Mouse (Mus musculus): ENCODE measurements at regions not wholly inside any gene's neighbourhood (a gene's known extent, or its start where the extent isn't known, plus 50 kb on each side); places are given as distances from the start of the nearest gene placed in this dataset.
A peak's percentile ranks its signal among the peaks of the same experiment; 100 is the strongest.

DNA sequence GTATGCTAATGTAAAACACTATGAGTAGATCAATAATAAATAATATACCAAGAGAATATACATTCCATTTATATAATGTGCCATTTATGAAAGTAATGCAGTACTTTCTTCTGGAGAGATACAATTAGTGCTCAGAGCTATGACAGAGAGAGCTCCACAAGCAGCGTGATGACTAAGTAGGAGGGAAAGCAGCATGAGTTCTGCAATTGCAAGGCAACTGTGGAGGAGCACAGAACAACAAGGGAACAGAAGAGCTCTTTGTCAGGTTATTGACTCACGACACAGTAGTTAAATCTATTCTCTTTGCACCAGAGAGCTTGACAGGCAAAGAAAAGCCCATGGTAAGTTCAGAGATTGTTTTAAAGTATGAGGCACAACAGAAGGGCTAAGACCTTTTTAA is 115.0 kb upstream of the Gnpda2 start:
- H3K9ac ChIP-seq (ENCODE audit: low read depth, low read length): no peak overlapping the region
- 9% methylated on average over 2 of the region's 2 CpGs for WGBS
- no peak for ATAC-seq
- no peaks in the 10 kb centered on the region for H3K9me3 ChIP-seq (replicated peaks; ENCODE audit: control insufficient read depth, low read length, poor library complexity, severe bottlenecking)
- H3K27ac ChIP-seq (ENCODE audit: low read length): no peak overlapping the region
- H3K27me3 ChIP-seq (ENCODE audit: control insufficient read depth, insufficient read depth, low read depth, low read length): no peaks in the 10 kb centered on the region
- H3K4me2 ChIP-seq (ENCODE audit: low read length): no peak overlapping the region
- no peaks in the 10 kb centered on the region for H3K36me3 ChIP-seq (ENCODE audit: control insufficient read depth, insufficient read depth, low read length)
- H3K4me3 ChIP-seq (ENCODE audit: low read depth, low read length): no peak overlapping the region
- H3K4me1 ChIP-seq (ENCODE audit: control insufficient read depth, insufficient read depth, low read length): no peaks in the 10 kb centered on the region; the same call in 1 of the 2 replicates

DNA sequence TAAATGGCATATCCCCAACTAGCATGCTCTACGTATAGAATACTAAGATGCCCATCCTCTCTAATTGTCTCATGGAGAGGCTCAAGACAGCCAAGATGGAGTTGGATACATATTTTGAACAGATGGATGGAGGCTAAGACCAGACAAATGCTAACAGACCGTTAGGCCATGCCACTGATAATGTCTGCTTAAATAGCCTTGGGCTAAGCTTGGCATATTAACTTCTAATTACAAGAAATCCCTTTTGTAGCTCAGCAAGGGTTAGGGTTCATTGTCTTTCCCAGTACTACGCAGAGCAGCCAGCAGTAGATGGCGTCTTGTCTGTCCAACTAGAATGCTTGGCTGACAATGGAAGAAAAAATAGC is 113.0 kb upstream of the Gnpda2 start:
- Histone ChIP-seq H3K4me2 (ENCODE audit: low read length) (no peak overlapping the region), H3K9me3 (replicated peaks; ENCODE audit: control insufficient read depth, low read length, poor library complexity, severe bottlenecking) (no peaks in the 10 kb centered on the region), H3K36me3 (ENCODE audit: control insufficient read depth, insufficient read depth, low read length) (no peaks in the 10 kb centered on the region), H3K4me3 (ENCODE audit: low read depth, low read length) (no peak overlapping the region), H3K9ac (ENCODE audit: low read depth, low read length) (no peak overlapping the region), H3K27me3 (ENCODE audit: control insufficient read depth, insufficient read depth, low read depth, low read length) (no peaks in the 10 kb centered on the region), H3K4me1 (ENCODE audit: control insufficient read depth, insufficient read depth, low read length) (no peaks in the 10 kb centered on the region; the same call in 1 of the 2 replicates), H3K27ac (ENCODE audit: low read length) (no peak overlapping the region)
- 0 out of 2 replicates have a peak, but pooled peaks have one; percentile 28 for ATAC-seq
- 50% methylated on average over 4 of the region's 4 CpGs for WGBS

DNA sequence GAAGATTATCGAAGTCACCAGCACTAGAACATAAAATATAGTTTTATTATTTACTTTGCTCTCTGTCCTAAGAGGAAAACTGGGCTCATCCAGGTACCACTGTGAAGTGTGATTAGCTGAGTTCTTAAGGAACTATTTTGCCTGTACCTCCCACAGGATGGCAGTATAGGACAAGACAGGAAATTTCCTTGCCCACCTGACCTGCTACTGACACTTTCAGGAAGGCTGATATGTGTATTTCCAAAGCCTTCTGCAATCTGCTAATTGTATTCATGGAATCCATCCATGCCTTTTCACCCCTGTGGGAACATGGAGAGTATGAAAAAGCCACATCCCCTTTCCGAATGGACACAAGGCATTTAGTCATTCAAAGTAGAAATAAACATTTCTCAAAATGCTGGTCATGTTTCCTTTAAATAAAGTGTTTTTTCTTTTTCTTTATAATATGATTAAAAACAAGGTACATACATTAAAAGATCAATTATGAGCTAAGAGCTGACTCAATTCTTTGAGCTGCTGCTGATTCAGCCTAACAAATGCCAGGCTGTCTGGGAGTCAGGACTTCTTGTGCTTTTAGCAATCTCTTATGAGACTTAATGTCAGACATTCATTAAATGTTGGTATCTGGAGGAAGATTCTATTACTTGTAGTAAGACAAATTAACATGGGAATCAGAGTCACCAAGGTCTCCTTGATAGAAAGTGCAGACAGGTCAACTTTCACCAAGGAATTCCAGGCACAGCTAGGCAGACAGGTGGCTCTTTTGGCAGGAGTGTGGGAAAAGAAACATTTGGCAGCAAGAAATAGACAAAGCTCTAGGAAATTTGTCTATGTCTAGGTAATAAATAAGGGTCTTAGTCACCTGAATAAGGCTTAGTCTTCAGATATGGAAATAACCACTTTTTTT is 112.4 kb upstream of the Gnpda2 start:
- Histone ChIP-seq H3K27ac (ENCODE audit: low read length) (no peak overlapping the region), H3K9ac (ENCODE audit: low read depth, low read length) (no peak overlapping the region), H3K4me3 (ENCODE audit: low read depth, low read length) (no peak overlapping the region), H3K36me3 (ENCODE audit: control insufficient read depth, insufficient read depth, low read length) (no peaks in the 10 kb centered on the region), H3K9me3 (replicated peaks; ENCODE audit: control insufficient read depth, low read length, poor library complexity, severe bottlenecking) (no peaks in the 10 kb centered on the region), H3K4me2 (ENCODE audit: low read length) (no peak overlapping the region), H3K27me3 (ENCODE audit: control insufficient read depth, insufficient read depth, low read depth, low read length) (no peaks in the 10 kb centered on the region), H3K4me1 (ENCODE audit: control insufficient read depth, insufficient read depth, low read length) (no peaks in the 10 kb centered on the region; the same call in 1 of the 2 replicates)
- 46% methylated on average over 2 of the region's 2 CpGs for WGBS
- ATAC-seq: peak; percentile 86

DNA sequence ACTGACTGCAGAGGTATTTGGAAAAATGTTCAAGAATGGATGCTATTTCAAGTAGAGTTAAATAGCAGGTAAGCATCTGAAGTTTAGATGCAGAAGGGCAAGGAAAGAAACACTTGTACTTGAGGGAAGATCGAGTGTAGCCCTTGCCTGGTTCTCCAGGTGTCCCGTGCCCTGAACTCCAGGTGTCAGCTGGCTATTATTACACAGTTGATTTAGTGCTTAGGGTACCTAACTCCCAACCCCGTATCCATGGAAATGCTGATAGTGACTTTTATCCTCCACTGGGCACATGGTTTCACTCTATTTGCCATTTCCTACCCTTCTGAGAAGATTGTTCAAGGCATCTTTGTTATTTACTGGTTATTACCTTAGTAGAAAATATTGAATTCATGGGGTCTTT is 86.6 kb upstream of the Gnpda2 start:
- no peaks in the 10 kb centered on the region for H3K36me3 ChIP-seq (ENCODE audit: control insufficient read depth, insufficient read depth, low read length)
- WGBS: 78% methylated on average over 3 of the region's 3 CpGs
- H3K9me3 ChIP-seq (replicated peaks; ENCODE audit: control insufficient read depth, low read length, poor library complexity, severe bottlenecking): no peaks in the 10 kb centered on the region
- no peak overlapping the region for H3K9ac ChIP-seq (ENCODE audit: low read depth, low read length)
- no peak overlapping the region for H3K27ac ChIP-seq (ENCODE audit: low read length)
- H3K4me3 ChIP-seq (ENCODE audit: low read depth, low read length): no peak overlapping the region
- ATAC-seq: no peak
- H3K4me1 ChIP-seq (ENCODE audit: control insufficient read depth, insufficient read depth, low read length): no peaks in the 10 kb centered on the region
- H3K27me3 ChIP-seq (ENCODE audit: control insufficient read depth, insufficient read depth, low read depth, low read length): no peaks in the 10 kb centered on the region
- no peak overlapping the region for H3K4me2 ChIP-seq (ENCODE audit: low read length)

DNA sequence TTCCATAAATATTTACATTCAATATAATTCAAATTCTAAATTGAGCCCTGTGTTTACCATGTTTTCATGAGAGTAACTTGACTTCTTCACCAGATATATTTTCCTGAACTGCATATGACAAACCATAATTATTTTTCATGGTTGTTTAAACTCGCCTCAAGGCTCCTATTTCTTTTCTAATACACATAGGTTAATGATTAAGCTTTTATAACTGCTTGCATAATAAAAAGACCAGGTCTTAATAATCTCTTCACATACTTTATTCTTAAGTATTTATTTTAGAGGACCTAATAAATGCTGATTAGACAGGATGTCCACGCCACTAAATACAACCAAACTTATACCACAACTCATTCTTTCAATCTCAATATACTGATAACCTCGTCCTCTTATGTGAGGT is 86.1 kb upstream of the Gnpda2 start:
- WGBS: 84% methylated on average over 3 of the region's 3 CpGs
- Histone ChIP-seq H3K4me2 (ENCODE audit: low read length) (no peak overlapping the region), H3K36me3 (ENCODE audit: control insufficient read depth, insufficient read depth, low read length) (no peaks in the 10 kb centered on the region), H3K4me1 (ENCODE audit: control insufficient read depth, insufficient read depth, low read length) (no peaks in the 10 kb centered on the region), H3K9me3 (replicated peaks; ENCODE audit: control insufficient read depth, low read length, poor library complexity, severe bottlenecking) (no peaks in the 10 kb centered on the region), H3K27me3 (ENCODE audit: control insufficient read depth, insufficient read depth, low read depth, low read length) (no peaks in the 10 kb centered on the region), H3K4me3 (ENCODE audit: low read depth, low read length) (no peak overlapping the region), H3K9ac (ENCODE audit: low read depth, low read length) (no peak overlapping the region), H3K27ac (ENCODE audit: low read length) (no peak overlapping the region)
- ATAC-seq: no peak

DNA sequence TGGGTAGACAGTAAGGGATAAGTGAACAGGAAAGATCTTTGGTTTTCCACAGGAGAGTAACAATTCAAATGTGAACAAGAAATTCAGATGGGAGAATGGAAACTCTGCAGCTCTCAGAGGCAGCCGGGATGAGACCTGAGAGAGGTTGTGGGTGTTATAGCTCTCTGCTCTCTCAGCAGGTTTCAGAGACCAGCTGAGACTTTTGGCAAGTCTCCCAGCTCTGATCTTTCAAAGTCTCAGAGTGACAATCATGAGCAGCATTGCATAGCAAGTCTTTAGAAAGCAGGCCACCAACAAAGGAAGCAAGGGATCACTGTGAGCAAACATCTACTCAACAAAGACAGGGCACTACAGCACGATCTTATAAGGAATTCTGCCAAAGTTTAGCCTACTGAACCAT is 73.4 kb upstream of the Gnpda2 start:
- H3K9me3 ChIP-seq (replicated peaks; ENCODE audit: control insufficient read depth, low read length, poor library complexity, severe bottlenecking): no peaks in the 10 kb centered on the region
- H3K36me3 ChIP-seq (ENCODE audit: control insufficient read depth, insufficient read depth, low read length): no peaks in the 10 kb centered on the region
- no peak overlapping the region for H3K9ac ChIP-seq (ENCODE audit: low read depth, low read length)
- H3K4me1 ChIP-seq (ENCODE audit: control insufficient read depth, insufficient read depth, low read length): no peaks in the 10 kb centered on the region
- no peak overlapping the region for H3K4me3 ChIP-seq (ENCODE audit: low read depth, low read length)
- H3K27me3 ChIP-seq (ENCODE audit: control insufficient read depth, insufficient read depth, low read depth, low read length): no peaks in the 10 kb centered on the region
- ATAC-seq: no peak
- no peak overlapping the region for H3K4me2 ChIP-seq (ENCODE audit: low read length)
- WGBS: 29% methylated on average over 2 of the region's 2 CpGs
- no peak overlapping the region for H3K27ac ChIP-seq (ENCODE audit: low read length)

DNA sequence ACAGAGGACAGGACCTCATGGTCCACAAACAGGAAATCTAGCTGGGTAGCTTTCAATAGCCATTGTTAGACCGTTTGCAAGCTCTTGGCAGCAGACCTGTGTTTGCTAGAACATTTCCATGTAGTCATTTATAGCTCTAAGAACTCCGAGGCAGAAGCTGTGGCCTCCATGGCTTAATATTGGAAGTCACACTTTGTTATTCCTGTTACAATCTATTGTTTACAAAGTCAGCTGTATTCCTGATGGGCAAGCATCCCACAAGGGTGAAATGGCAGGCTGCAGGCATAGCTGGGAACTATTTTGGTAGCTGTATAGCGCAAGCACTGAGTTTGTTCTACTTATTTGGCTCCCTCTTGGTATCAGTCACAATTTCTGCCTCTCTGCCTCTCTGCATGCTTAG is 71.8 kb upstream of the Gnpda2 start:
- 75% methylated on average over 3 of the region's 3 CpGs for WGBS
- H3K4me3 ChIP-seq (ENCODE audit: low read depth, low read length): no peak overlapping the region
- ATAC-seq: no peak

More for the DNA sequence above, 71.8 kb upstream of the Gnpda2 start:
- H3K4me2 ChIP-seq (ENCODE audit: low read length): no peak overlapping the region
- H3K36me3 ChIP-seq (ENCODE audit: control insufficient read depth, insufficient read depth, low read length): no peaks in the 10 kb centered on the region
- no peaks in the 10 kb centered on the region for H3K27me3 ChIP-seq (ENCODE audit: control insufficient read depth, insufficient read depth, low read depth, low read length)
- H3K4me1 ChIP-seq (ENCODE audit: control insufficient read depth, insufficient read depth, low read length): no peaks in the 10 kb centered on the region
- H3K9me3 ChIP-seq (replicated peaks; ENCODE audit: control insufficient read depth, low read length, poor library complexity, severe bottlenecking): no peaks in the 10 kb centered on the region
- no peak overlapping the region for H3K27ac ChIP-seq (ENCODE audit: low read length)
- no peak overlapping the region for H3K9ac ChIP-seq (ENCODE audit: low read depth, low read length)
